Mouse (Mus musculus) stomach, postnatal 0 days (tissue): ENCODE results near the gene Tmem214.

ENCODE experiments used
- CTCF ChIP-seq: IDR thresholded peaks from 2 replicates; pipeline ENCODE4 v1.5.1; 2016; ENCODE audit warnings: antibody characterized with exemption, low read depth, mild to moderate bottlenecking, moderate library complexity
- EP300 ChIP-seq: optimal IDR thresholded peaks from 2 replicates; pipeline ENCODE3; 2016; ENCODE audit warnings: antibody characterized with exemption

DNA sequence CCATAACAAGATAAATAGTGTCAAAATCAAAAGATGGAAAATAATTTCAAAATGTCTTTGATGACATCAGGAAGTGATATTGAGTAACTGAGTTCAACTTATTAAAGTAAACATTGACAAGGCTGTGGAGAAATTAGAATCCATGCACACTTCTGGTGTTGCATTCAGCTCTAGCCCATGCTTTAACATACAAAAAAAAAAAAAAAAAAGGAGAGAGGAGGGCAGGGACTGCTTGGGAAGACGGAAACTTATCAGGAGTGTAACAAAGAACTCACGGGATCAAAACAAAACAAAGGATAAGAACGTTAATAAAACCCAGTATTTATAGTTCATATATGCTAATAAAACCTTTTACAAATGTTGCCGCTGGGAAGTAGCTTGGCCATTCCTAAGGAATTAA is 18.4 kb downstream of the Tmem214 start:
- TF ChIP-seq CTCF (no peak), EP300 (no peak)
